Mouse (Mus musculus) ES-E14 (cell line): ENCODE results near the gene Trim45.

ENCODE experiments used
- CHD2 ChIP-seq: IDR thresholded peaks from 2 replicates; pipeline ENCODE4 v1.6.1; 2014; ENCODE audit warnings: mild to moderate bottlenecking, low read depth, low read length, inconsistent platforms
- ZNF384 ChIP-seq: IDR thresholded peaks from 2 replicates; pipeline ENCODE4 v1.6.1; 2012; ENCODE audit warnings: low read depth, low read length, inconsistent platforms

GRCm38 (mm10) chr3:100973906-100974305 lies 51.9 kb downstream of the Trim45 start:
- TF ChIP-seq CHD2 (no peak), ZNF384 (no peak)
